Mouse (Mus musculus): ENCODE measurements around the gene Apoa5.

DNA sequence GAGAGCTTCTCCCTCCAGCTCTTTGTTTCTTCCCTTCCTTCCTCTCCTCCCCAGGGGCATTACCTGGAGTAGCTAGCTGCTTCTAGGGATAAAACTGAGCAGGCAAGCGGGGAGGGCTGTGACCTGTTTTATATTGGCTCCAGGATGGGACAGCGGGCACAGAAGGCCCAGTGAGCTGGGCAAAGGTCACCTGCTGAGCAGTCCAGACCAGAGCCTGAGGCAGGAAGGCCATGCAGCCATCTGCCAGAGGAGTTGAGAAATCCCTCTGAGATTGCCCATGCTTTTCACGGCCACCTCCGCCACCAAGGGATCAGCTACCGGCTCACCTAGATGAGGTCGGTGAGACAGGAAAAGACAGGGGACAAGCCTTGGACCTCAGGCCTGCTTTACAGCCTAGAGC, 33.2 kb upstream of the Apoa5 start:
- TF ChIP-seq CHD2 (IDR thresholded peaks at IDR 0.05; ENCODE audit: low read depth, low read length) (no peak), MAFK (IDR thresholded peaks at IDR 0.05; ENCODE audit: insufficient read depth, low read depth, low read length) (no peak), ZC3H11A (IDR thresholded peaks at IDR 0.05; ENCODE audit: borderline replicate concordance, low read depth, low read length) (no peak)
